Mouse (Mus musculus) thymus, postnatal 36 days (tissue): Measurements from ENCODE around the gene Mpzl1.
"Not testable (repeated sequence)": the region's sequence is repeated elsewhere in the genome, so short reads cannot be mapped to it uniquely, and the experiment has no call there.

Experiments used
- DNase-seq, 2 experiments: peaks; one replicate each; pipeline ENCODE4 v3.0.0; 2022; ENCODE audit warnings: mixed read lengths in 2 of 2

Gene Mpzl1

DNA sequence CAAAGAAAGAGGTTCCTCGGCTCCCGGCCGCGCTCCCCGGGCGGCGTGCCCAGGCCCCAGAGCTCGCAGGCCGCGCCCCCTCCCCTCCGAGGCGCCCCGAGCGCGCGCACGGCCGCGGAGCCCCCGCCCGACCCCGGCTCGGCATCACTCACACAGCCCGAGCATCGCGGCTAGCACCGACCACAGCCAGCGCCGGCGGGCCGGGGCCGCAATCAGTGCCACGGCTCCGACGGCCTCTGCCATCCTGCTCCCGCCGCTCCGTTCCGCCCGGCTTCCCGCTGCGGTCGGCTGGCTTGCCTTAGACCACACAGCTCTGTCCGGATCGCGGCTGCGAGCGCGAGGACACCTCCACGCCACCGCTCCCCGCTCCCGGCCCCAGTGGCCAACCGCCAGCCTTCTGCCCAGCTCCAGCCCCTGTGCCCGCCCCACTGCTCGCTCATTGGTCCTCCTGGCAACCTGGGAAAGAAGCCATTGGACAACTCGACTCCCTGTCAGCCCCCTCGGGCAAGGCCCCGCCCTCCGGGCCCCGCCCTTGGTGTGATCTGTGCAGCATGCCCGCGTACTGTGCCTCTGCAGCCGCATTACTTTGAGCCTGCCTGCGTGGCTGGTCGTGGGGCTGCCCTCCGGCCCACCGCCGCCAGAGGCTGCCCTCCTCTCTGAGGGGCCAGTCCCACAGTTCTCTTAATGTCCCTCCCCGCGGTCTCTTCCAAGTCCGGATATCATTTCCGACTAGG is at the start of gene Mpzl1:
Gene Mpzl1, minus strand, starts transcription at position 388 of the 734 bp plus-strand sequence.
- peak; percentile 94 to 95 for DNase-seq

- no peak for DNase-seq
Observed at GRCm38 (mm10) chr1:165682056-165682853, 47.9 kb upstream of the Mpzl1 start.

GRCm38 (mm10) chr1:165681045-165681794 is 46.9 kb upstream of the Mpzl1 start:
- DNase-seq = no peak

- not testable (repeated sequence) for DNase-seq
Observed at GRCm38 (mm10) chr1:165680086-165680485, 45.7 kb upstream of the Mpzl1 start.

DNA sequence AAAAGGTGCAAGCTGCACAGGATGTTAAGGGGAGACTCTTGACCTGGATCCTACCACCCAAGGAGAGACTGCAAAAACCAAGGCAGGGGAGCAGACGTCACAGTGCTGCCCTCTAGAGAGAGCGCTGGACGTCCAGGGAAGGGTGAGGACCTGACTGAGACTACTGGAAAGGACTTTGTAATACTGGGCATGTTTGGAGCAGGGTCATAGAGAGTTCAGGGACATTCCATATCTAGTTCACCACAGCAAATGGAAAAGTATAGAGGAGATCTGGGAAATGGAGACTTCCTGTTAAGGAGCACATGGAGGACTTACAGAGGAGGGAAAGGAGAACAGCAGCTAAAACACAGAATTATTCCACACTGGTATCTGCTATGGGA is 45.3 kb upstream of the Mpzl1 start:
- DNase-seq = no peak

DNA sequence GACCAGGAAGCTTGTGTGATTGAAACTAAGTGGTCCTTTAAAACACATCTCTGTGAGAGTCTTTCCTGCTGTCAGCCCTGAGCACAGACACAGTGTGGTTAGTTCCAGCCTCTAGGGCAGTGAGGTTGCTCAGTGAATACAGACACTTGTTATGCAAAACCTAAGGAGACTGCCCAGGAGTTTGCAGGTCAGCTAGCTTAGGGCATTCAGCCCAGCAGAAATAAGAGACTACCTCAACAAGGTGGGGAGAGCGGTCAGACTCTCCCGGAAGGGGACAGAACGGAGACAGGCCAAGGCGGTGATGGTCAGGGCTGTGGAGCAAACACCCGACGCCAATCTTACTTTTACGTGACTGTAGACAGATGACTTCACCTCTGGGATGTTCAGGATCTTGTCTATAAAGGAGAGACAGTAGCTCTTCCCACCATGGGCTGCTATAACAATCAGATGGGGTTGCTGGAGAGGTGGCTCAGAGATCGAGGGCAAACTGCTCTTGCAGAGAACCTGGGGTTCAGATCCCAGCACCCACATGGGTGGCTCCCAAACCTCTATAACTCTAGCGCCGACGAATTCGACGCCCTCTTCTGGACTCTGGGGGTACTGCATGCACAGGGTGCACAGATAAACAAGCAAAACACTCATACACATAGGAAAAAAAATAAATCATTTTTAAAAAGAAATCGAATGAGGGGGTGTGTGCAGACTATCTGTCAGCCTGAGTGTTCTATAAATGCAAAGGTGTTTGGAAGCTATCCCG is 44.7 kb upstream of the Mpzl1 start:
- DNase-seq = no peak

GRCm38 (mm10) chr1:165677558-165677957 is 43.2 kb upstream of the Mpzl1 start:
- DNase-seq = no peak

GRCm38 (mm10) chr1:165676993-165677392 is 42.7 kb upstream of the Mpzl1 start:
- DNase-seq = no peak

GRCm38 (mm10) chr1:165675167-165675566 is 40.8 kb upstream of the Mpzl1 start:
- no peak for DNase-seq

DNA sequence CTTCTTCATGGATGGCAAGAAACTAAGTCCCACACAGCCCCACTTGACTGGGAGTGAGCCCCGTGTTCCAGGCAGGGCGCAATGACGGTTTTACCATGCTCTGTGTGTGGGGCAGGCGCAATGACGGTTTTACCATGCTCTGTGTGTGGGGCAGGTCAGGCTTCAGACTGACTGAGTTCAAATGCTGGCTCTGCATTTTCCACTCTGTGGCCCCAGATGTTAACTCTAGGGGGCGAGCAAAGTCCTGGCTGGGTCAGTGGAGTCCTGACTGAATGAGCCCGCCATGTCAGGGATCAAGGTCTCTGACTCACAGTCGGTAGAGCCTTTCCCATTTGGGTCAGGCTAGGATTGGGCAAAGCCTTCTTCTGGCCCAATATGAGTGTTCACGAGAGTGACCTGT is 38.0 kb upstream of the Mpzl1 start:
- peak; percentile 29 to 42 for DNase-seq

- no peak for DNase-seq
Observed at GRCm38 (mm10) chr1:165670056-165670455, 35.7 kb upstream of the Mpzl1 start.

GRCm38 (mm10) chr1:165668904-165669303 is 34.6 kb upstream of the Mpzl1 start:
- no peak for DNase-seq

GRCm38 (mm10) chr1:165667380-165667779 is 33.0 kb upstream of the Mpzl1 start:
- DNase-seq = no peak

GRCm38 (mm10) chr1:165666944-165667343 is 32.6 kb upstream of the Mpzl1 start:
- DNase-seq = no peak

- DNase-seq = no peak
Observed at GRCm38 (mm10) chr1:165665758-165666157, 31.4 kb upstream of the Mpzl1 start.

DNA sequence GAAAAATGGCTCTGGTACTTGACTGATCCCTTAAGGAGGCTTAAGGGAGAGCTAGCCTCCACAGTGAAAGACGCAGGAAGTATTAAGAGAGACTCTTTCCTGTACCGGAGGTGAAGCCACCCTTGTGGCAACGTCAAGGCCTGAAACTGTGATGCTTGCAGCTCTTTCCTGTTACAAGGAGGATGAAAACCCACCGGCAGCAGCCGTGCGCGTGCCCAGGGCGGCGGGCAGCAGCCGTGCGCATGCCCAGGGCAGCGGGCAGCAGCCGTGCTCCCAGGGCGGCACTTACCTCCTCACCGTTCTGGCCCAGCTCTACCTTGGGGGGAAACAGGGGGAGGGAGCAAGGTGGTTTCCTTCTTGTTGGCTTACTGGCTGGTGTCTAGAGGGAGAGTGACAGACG is 28.9 kb upstream of the Mpzl1 start:
- no peak for DNase-seq

- no peak for DNase-seq
Observed at GRCm38 (mm10) chr1:165662426-165663192, 28.3 kb upstream of the Mpzl1 start.

- no peak for DNase-seq
Observed at GRCm38 (mm10) chr1:165661725-165662124, 27.4 kb upstream of the Mpzl1 start.

- DNase-seq = no peak
Observed at GRCm38 (mm10) chr1:165661191-165661590, 26.9 kb upstream of the Mpzl1 start.

DNA sequence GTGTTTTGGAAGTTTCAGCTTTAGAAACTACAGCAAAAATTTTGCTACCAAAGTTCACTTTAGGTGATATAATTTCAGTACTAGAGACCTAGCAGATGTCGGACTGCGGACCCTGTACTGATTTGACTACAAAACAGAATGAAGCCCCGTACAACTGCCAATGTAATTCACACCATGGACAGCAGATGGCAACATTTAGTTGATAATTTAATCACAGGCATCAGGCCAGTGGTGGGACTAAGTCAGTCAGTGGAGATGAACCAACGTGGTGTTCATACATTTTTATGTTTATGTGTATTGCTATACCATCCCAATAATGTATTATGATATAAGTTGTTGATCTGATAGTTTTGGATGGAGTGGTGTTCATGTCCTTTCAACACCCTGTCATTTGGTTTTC is 26.4 kb upstream of the Mpzl1 start:
- DNase-seq = peak in 1 of 2 experiments; percentile 38

DNA sequence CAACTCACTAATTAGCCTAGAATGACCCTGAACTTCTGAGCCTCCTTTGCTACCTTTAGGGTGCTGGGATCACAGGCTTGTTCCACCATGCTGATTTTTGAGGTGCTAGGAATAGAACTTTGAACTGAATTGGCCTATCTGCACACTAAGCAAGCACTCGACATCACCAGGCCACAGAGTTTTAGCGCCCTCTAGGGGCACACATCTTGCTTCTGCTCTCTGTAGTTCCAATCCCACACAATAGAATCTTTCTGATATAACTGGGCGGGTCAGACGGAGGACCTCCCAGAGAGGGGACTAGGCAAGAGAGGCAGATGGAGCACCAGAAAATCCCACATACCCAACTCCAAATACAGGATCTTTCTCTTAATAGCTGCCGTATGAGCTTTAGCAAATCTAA is 24.3 kb upstream of the Mpzl1 start:
- peak; percentile 53 to 59 for DNase-seq

DNA sequence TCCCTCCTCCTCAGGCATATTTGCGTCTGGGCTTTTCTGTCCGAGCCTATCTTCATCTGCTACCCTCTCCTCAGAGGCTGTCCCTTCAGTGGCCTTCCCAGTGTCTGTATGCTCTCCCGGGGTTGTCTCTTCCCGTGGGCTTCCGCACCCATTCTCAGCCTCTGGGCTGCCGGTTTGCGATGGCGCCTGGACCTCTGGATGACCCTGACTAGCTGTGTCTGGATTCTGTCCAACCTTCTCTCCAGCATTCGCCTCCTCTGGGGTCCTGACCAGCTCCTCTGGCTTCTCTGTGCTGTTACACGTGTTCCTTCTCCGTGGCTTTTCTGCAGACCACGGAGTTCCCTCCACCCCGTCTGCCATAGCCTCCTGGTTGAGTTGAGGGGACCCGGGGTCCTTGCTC is 21.1 kb upstream of the Mpzl1 start:
- no peak for DNase-seq
